Mouse (Mus musculus): ENCODE measurements around the gene Rgl2.

GRCm38 (mm10) chr17:33909869-33910250 is 19.5 kb upstream of the Rgl2 start:
- TF ChIP-seq GATA1 (IDR thresholded peaks at IDR 0.05; ENCODE audit: low read length) (no peak), TAL1 (IDR thresholded peaks at IDR 0.05; ENCODE audit: low read length) (no peak)
